Mouse (Mus musculus): ENCODE measurements at regions not wholly inside any gene's neighbourhood (a gene's known extent, or its start where the extent isn't known, plus 50 kb on each side); places are given as distances from the start of the nearest gene placed in this dataset.

GRCm38 (mm10) chr15:62807364-62807763 lies 1037.6 kb downstream of the Gsdmc2 start:
- H3K36me3 ChIP-seq (replicated peaks; ENCODE audit: control insufficient read depth, insufficient read depth, low read depth, low read length): no peaks in the 10 kb centered on the region
- H3K4me3 ChIP-seq (ENCODE audit: low read depth, low read length): no peak overlapping the region
- H3K4me2 ChIP-seq (ENCODE audit: low read depth, low read length): no peak overlapping the region
- H3K27ac ChIP-seq (replicated peaks; ENCODE audit: low read depth, low read length): no peak overlapping the region
- H3K9ac ChIP-seq (replicated peaks; ENCODE audit: low read length): no peak overlapping the region
- ATAC-seq (replicated peaks; ENCODE audit: insufficient number of reproducible peaks, low FRiP score, low TSS enrichment, low read depth) (no peak), DNase-seq (ENCODE audit: low spot score) (no peak)
- no peaks in the 10 kb centered on the region for H3K4me1 ChIP-seq (ENCODE audit: control insufficient read depth, insufficient read depth, low read length)
- 79% methylated on average over 1 of the region's 1 CpGs for WGBS
- H3K9me3 ChIP-seq (replicated peaks; ENCODE audit: control insufficient read depth, low read length): no peaks in the 10 kb centered on the region
- no peaks in the 10 kb centered on the region for H3K27me3 ChIP-seq (ENCODE audit: control insufficient read depth, insufficient read depth, low read length)

- H3K27ac ChIP-seq (replicated peaks; ENCODE audit: low read depth, low read length): no peak overlapping the region
- H3K9me3 ChIP-seq (replicated peaks; ENCODE audit: control insufficient read depth, low read length): no peaks in the 10 kb centered on the region
- DNase-seq (ENCODE audit: low spot score) (no peak), ATAC-seq (replicated peaks; ENCODE audit: insufficient number of reproducible peaks, low FRiP score, low TSS enrichment, low read depth) (no peak)
- H3K36me3 ChIP-seq (replicated peaks; ENCODE audit: control insufficient read depth, insufficient read depth, low read depth, low read length): no peaks in the 10 kb centered on the region
- H3K27me3 ChIP-seq (ENCODE audit: control insufficient read depth, insufficient read depth, low read length): no peaks in the 10 kb centered on the region
- H3K4me2 ChIP-seq (ENCODE audit: low read depth, low read length): no peak overlapping the region
- no peak overlapping the region for H3K9ac ChIP-seq (replicated peaks; ENCODE audit: low read length)
- H3K4me1 ChIP-seq (ENCODE audit: control insufficient read depth, insufficient read depth, low read length): no peaks in the 10 kb centered on the region
- no peak overlapping the region for H3K4me3 ChIP-seq (ENCODE audit: low read depth, low read length)
Measured at GRCm38 (mm10) chr15:62802770-62803169, 1042.2 kb downstream of the Gsdmc2 start.

- DNase-seq (ENCODE audit: low spot score) (no peak), ATAC-seq (replicated peaks; ENCODE audit: insufficient number of reproducible peaks, low FRiP score, low TSS enrichment, low read depth) (no peak)
- Histone ChIP-seq H3K9ac (replicated peaks; ENCODE audit: low read length) (no peak overlapping the region), H3K4me2 (ENCODE audit: low read depth, low read length) (no peak overlapping the region), H3K27ac (replicated peaks; ENCODE audit: low read depth, low read length) (no peak overlapping the region), H3K27me3 (ENCODE audit: control insufficient read depth, insufficient read depth, low read length) (no peaks in the 10 kb centered on the region), H3K4me1 (ENCODE audit: control insufficient read depth, insufficient read depth, low read length) (no peaks in the 10 kb centered on the region), H3K36me3 (replicated peaks; ENCODE audit: control insufficient read depth, insufficient read depth, low read depth, low read length) (no peaks in the 10 kb centered on the region), H3K4me3 (ENCODE audit: low read depth, low read length) (no peak overlapping the region), H3K9me3 (replicated peaks; ENCODE audit: control insufficient read depth, low read length) (no peaks in the 10 kb centered on the region)
- 84% methylated on average over 4 of the region's 4 CpGs for WGBS
Measured at GRCm38 (mm10) chr15:62798731-62799130, 1046.2 kb downstream of the Gsdmc2 start.

DNA sequence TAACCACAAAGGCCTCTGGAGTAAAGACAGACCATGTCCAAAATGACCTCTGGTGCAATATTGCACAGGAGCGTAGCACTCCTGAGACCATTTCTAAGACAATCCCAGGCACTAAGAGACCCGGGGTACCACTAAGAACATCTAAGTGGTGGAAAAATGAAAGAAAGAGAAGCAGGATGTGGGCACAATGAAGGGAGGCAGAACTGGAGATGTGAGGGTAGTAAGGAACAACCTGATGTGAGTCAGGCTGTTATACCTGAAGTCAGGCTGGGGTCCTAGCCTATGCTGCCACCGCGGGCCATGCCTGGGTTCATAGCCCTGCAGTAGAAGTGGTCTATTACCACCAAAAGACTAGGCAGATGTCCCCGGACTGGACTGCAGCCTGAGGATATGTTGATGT lies 1051.4 kb downstream of the Gsdmc2 start:
- no peaks in the 10 kb centered on the region for H3K36me3 ChIP-seq (replicated peaks; ENCODE audit: control insufficient read depth, insufficient read depth, low read depth, low read length)
- no peak overlapping the region for H3K9ac ChIP-seq (replicated peaks; ENCODE audit: low read length)
- 88% methylated on average over 5 of the region's 5 CpGs for WGBS
- no peaks in the 10 kb centered on the region for H3K27me3 ChIP-seq (ENCODE audit: control insufficient read depth, insufficient read depth, low read length)
- no peaks in the 10 kb centered on the region for H3K4me1 ChIP-seq (ENCODE audit: control insufficient read depth, insufficient read depth, low read length)
- no peak overlapping the region for H3K27ac ChIP-seq (replicated peaks; ENCODE audit: low read depth, low read length)
- H3K4me2 ChIP-seq (ENCODE audit: low read depth, low read length): no peak overlapping the region
- no peaks in the 10 kb centered on the region for H3K9me3 ChIP-seq (replicated peaks; ENCODE audit: control insufficient read depth, low read length)
- ATAC-seq (replicated peaks; ENCODE audit: insufficient number of reproducible peaks, low FRiP score, low TSS enrichment, low read depth) (no peak), DNase-seq (ENCODE audit: low spot score) (no peak)
- no peak overlapping the region for H3K4me3 ChIP-seq (ENCODE audit: low read depth, low read length)

- DNase-seq (ENCODE audit: low spot score) (no peak), ATAC-seq (replicated peaks; ENCODE audit: insufficient number of reproducible peaks, low FRiP score, low TSS enrichment, low read depth) (no peak)
- Histone ChIP-seq H3K9me3 (replicated peaks; ENCODE audit: control insufficient read depth, low read length) (no peaks in the 10 kb centered on the region), H3K9ac (replicated peaks; ENCODE audit: low read length) (no peak overlapping the region), H3K27me3 (ENCODE audit: control insufficient read depth, insufficient read depth, low read length) (no peaks in the 10 kb centered on the region), H3K4me2 (ENCODE audit: low read depth, low read length) (no peak overlapping the region), H3K4me1 (ENCODE audit: control insufficient read depth, insufficient read depth, low read length) (no peaks in the 10 kb centered on the region), H3K4me3 (ENCODE audit: low read depth, low read length) (no peak overlapping the region), H3K36me3 (replicated peaks; ENCODE audit: control insufficient read depth, insufficient read depth, low read depth, low read length) (no peaks in the 10 kb centered on the region), H3K27ac (replicated peaks; ENCODE audit: low read depth, low read length) (no peak overlapping the region)
- WGBS: 78% methylated on average over 1 of the region's 1 CpGs
Measured at GRCm38 (mm10) chr15:62792084-62792483, 1052.9 kb downstream of the Gsdmc2 start.

GRCm38 (mm10) chr15:62787753-62788152 lies 1057.2 kb downstream of the Gsdmc2 start:
- DNase-seq (ENCODE audit: low spot score) (no peak), ATAC-seq (replicated peaks; ENCODE audit: insufficient number of reproducible peaks, low FRiP score, low TSS enrichment, low read depth) (no peak)
- no peak overlapping the region for H3K4me2 ChIP-seq (ENCODE audit: low read depth, low read length)
- H3K9me3 ChIP-seq (replicated peaks; ENCODE audit: control insufficient read depth, low read length): no peaks in the 10 kb centered on the region
- no peak overlapping the region for H3K27ac ChIP-seq (replicated peaks; ENCODE audit: low read depth, low read length)
- no peaks in the 10 kb centered on the region for H3K36me3 ChIP-seq (replicated peaks; ENCODE audit: control insufficient read depth, insufficient read depth, low read depth, low read length)
- WGBS: 79% methylated on average over 2 of the region's 2 CpGs
- no peak overlapping the region for H3K4me3 ChIP-seq (ENCODE audit: low read depth, low read length)
- no peak overlapping the region for H3K9ac ChIP-seq (replicated peaks; ENCODE audit: low read length)
- H3K27me3 ChIP-seq (ENCODE audit: control insufficient read depth, insufficient read depth, low read length): no peaks in the 10 kb centered on the region
- H3K4me1 ChIP-seq (ENCODE audit: control insufficient read depth, insufficient read depth, low read length): no peaks in the 10 kb centered on the region

DNA sequence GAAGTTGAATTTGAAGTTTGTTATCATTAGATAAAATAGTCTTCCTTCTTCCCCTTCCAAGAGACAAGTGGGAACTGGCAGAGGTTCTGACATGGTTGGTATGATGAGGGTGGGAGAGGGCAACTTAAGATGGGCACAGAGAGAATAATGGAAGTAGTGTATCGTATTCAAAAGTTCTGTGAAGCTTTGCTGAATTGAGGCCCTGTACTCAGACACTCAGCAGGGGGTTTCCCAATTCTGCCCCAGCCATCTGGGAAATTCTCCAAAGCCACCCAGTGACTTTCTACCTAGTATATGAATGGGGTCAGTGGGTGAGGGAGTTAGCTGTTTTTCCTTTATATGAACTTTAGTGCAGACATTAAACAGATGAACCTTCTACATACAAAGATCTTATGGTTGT lies 1058.7 kb downstream of the Gsdmc2 start:
- 64% methylated on average over 1 of the region's 1 CpGs for WGBS
- H3K9ac ChIP-seq (replicated peaks; ENCODE audit: low read length): no peak overlapping the region
- H3K9me3 ChIP-seq (replicated peaks; ENCODE audit: control insufficient read depth, low read length): no peaks in the 10 kb centered on the region
- ATAC-seq (replicated peaks; ENCODE audit: insufficient number of reproducible peaks, low FRiP score, low TSS enrichment, low read depth): no peak
- H3K4me1 ChIP-seq (ENCODE audit: control insufficient read depth, insufficient read depth, low read length): no peaks in the 10 kb centered on the region
- H3K4me3 ChIP-seq (ENCODE audit: low read depth, low read length): no peak overlapping the region
- H3K27me3 ChIP-seq (ENCODE audit: control insufficient read depth, insufficient read depth, low read length): no peaks in the 10 kb centered on the region
- no peak for DNase-seq (ENCODE audit: low spot score)
- no peak overlapping the region for H3K27ac ChIP-seq (replicated peaks; ENCODE audit: low read depth, low read length)
- H3K36me3 ChIP-seq (replicated peaks; ENCODE audit: control insufficient read depth, insufficient read depth, low read depth, low read length): no peaks in the 10 kb centered on the region
- H3K4me2 ChIP-seq (ENCODE audit: low read depth, low read length): no peak overlapping the region

DNA sequence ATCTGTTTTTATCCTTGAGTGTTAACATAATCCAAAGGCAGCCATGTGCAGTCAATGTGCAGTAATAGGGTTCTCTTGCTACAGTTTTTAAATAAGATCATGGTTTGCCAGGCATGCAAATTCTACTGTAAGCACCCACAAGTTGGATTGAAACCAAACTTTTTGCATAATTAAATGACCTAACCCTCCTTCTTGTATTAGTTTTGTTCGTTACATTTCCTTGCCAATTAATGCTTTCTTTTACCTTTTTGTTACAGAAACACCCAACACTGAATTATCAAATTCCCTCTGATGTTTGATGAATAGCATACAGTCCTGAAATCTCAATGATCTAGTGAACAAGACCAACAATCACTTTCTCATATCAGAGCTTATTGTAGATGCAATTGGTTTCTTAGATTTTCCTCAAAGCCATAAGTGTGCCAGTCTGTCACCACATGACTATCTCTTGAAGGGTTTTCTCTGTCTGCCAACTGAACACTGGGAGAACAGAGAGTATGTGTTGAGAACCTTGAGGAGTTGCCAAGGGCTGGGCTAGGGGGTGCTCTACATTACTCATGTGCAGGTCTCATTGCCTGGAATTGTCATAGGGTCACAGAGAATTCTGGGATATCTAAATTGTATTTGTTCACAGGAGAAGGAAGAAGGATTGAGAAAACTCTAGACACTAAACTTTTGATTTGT lies 1060.4 kb downstream of the Gsdmc2 start:
- Histone ChIP-seq H3K4me1 (ENCODE audit: control insufficient read depth, insufficient read depth, low read length) (no peaks in the 10 kb centered on the region), H3K27ac (replicated peaks; ENCODE audit: low read depth, low read length) (no peak overlapping the region), H3K36me3 (replicated peaks; ENCODE audit: control insufficient read depth, insufficient read depth, low read depth, low read length) (no peaks in the 10 kb centered on the region), H3K4me3 (ENCODE audit: low read depth, low read length) (no peak overlapping the region), H3K9ac (replicated peaks; ENCODE audit: low read length) (no peak overlapping the region), H3K4me2 (ENCODE audit: low read depth, low read length) (no peak overlapping the region), H3K27me3 (ENCODE audit: control insufficient read depth, insufficient read depth, low read length) (no peaks in the 10 kb centered on the region), H3K9me3 (replicated peaks; ENCODE audit: control insufficient read depth, low read length) (no peaks in the 10 kb centered on the region)
- DNase-seq (ENCODE audit: low spot score) (no peak), ATAC-seq (replicated peaks; ENCODE audit: insufficient number of reproducible peaks, low FRiP score, low TSS enrichment, low read depth) (no peak)
- WGBS: 97% methylated on average over 1 of the region's 1 CpGs

Measured in embryonic facial prominence, embryonic 11.5 days (tissue).